Comparison of ENCODE assay signal across 19 mouse cellular contexts in the genomic region with DNA sequence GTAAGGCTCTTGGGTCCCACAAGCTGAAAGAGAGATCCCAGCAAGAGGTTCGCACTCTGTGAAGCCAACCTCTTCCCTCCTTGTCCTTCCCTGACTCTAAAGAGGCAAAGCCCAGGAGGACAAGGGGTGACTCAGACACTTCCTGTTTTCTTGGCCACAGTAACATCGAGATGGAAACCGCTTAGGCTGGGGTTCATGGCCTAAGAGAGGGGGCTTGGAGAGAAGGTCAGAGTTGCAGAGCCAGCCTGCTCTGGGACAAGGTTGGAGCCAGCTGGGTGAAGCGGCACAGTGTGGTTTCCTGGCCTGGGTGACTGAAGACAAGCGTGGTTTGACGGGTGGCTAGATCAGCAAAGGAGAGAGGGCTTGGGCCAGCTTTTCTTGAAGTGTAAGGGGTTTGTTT. TPM values are rescaled to one million over a fixed set of nuclear protein-coding genes. Genes with fewer than 3 reads are reported as not detected.
DNase-seq lines count a peak whose midpoint lies in the region; ATAC-seq and TF ChIP-seq lines count a peak whose summit lies in the region.
"Had no signal": no experiment of that assay in that cellular context is flagged by ENCODE, and none has a peak within 500 bp of the region (broad histone marks: within the 10 kb centered on the region; RNA-seq: fewer than 3 reads in every experiment).

No protein-coding gene starts in this region.

- no peak for TF ChIP-seq CTCF in MEL (IDR thresholded peaks at IDR 0.05 in 2 of 3, conservative IDR thresholded peaks at IDR 0.05 in 1 of 3; ENCODE audit: control insufficient read depth in 1 of 3, insufficient read depth in 1 of 3, low read depth in 2 of 3, low read length in 3 of 3, poor library complexity in 1 of 3, severe bottlenecking in 1 of 3)

- H3K79me2 ChIP-seq in MEL (ENCODE audit: control insufficient read depth, insufficient read depth, low read length, poor library complexity) = no peaks in the 10 kb centered on the region

- no peaks in the 10 kb centered on the region for H3K36me3 ChIP-seq in MEL (ENCODE audit: control insufficient read depth in 1 of 2, insufficient read depth in 2 of 2, low read length in 2 of 2)
- H3K36me3 ChIP-seq: kidney, embryonic 15.5 days had no signal

- H3K4me1 ChIP-seq in MEL (ENCODE audit: control insufficient read depth in 1 of 2, insufficient read depth in 2 of 2, low read length in 2 of 2) = 0 out of 4 replicates have a peak, but pooled peaks cover 0 to 3% of the 10 kb centered on the region in 2 experiments
- H3K4me1 ChIP-seq: kidney, embryonic 15.5 days had no signal

- TF ChIP-seq POLR2A in MEL (IDR thresholded peaks at IDR 0.05; ENCODE audit: control insufficient read depth in 1 of 2, insufficient read depth in 1 of 2, low read depth in 1 of 2, low read length in 2 of 2, poor library complexity in 1 of 2) = no peak

- TF ChIP-seq RAD21 in MEL (IDR thresholded peaks at IDR 0.05; ENCODE audit: low read depth, low read length) = no peak

- no peak overlapping the region for H3K4me3 ChIP-seq in MEL (ENCODE audit: control insufficient read depth in 1 of 2, insufficient read depth in 1 of 2, low read depth in 2 of 2, low read length in 2 of 2)
- H3K4me3 ChIP-seq: kidney, embryonic 15.5 days; layer of hippocampus, adult 2 months had no signal

- peak; percentile 45; the same call in 1 of the 2 replicates for ATAC-seq in megakaryocyte, adult 5-6 weeks (ENCODE audit: poor library complexity, severe bottlenecking)
- ATAC-seq: forebrain, postnatal 0 days had no signal

- H3K9me3 ChIP-seq in MEL (replicated peaks; ENCODE audit: insufficient read depth, low read length) = no peaks in the 10 kb centered on the region
- H3K9me3 ChIP-seq: kidney, embryonic 15.5 days had no signal

- no peak overlapping the region for H3K27ac ChIP-seq in MEL (ENCODE audit: control insufficient read depth, low read depth, low read length)
- H3K27ac ChIP-seq: kidney, embryonic 15.5 days; layer of hippocampus, adult 2 months had no signal

- H3K9ac ChIP-seq in MEL (ENCODE audit: control insufficient read depth, low read depth, low read length, poor library complexity, severe bottlenecking) = peak overlapping the region; percentile 3; the same call in 1 of the 2 replicates
- H3K9ac ChIP-seq: forebrain, postnatal 0 days; kidney, embryonic 15.5 days had no signal

- DNase-seq in heart, adult 9 months (ENCODE audit: low spot score in 2 of 2) = peak; percentile 52 to 56
- no peak for DNase-seq in heart, postnatal 14 days
- peak; percentile 59 for DNase-seq in MEL (ENCODE audit: low read depth, low spot score)
- DNase-seq in c-Kit-positive CD71-negative TER-119-negative erythroid progenitor cells, embryonic 14.5 days (ENCODE audit: low read depth) = peak; percentile 64
- no peak for DNase-seq in layer of hippocampus, adult 8-10 months (ENCODE audit: low spot score in 2 of 2)
- DNase-seq in embryo, embryonic 10 days (ENCODE audit: low spot score) = no peak
- no peak for DNase-seq in right cerebral cortex, adult 2 months (ENCODE audit: low spot score in 2 of 2)
- DNase-seq: cerebellum, adult 18-20 months; embryo, embryonic 11 days; forebrain, postnatal 0 days; lung, postnatal 4 days; thymus, postnatal 36 days had no signal

- TF ChIP-seq EP300 in MEL (IDR thresholded peaks at IDR 0.05; ENCODE audit: low read depth in 1 of 2, low read length in 2 of 2) = 0 out of 4 replicates have a peak, but pooled peaks of 1 of the 2 experiments have one; percentile 25

- intact Hi-C loops in heart, postnatal 14 days (cut with DNase I) = no loop called here

- H3K27me3 ChIP-seq in MEL (ENCODE audit: control insufficient read depth in 1 of 2, insufficient read depth in 2 of 2, low read length in 2 of 2) = no peaks in the 10 kb centered on the region
- H3K27me3 ChIP-seq: kidney, embryonic 15.5 days had no signal

TF ChIP-seq in MEL, 35 proteins besides CTCF, POLR2A, EP300 and RAD21:
- TF ChIP-seq MXI1 (IDR thresholded peaks at IDR 0.05; ENCODE audit: low read depth, low read length) (no peak), ZKSCAN1 (IDR thresholded peaks at IDR 0.05; ENCODE audit: low read depth, low read length) (no peak), MAZ (IDR thresholded peaks at IDR 0.05; ENCODE audit: low read depth, low read length) (no peak), CHD1 (IDR thresholded peaks at IDR 0.05; ENCODE audit: low read depth, low read length) (no peak), JUND (IDR thresholded peaks at IDR 0.05; ENCODE audit: low read depth, low read length) (no peak), ZMIZ1 (IDR thresholded peaks at IDR 0.05; ENCODE audit: low read depth, low read length) (no peak), MAFK (IDR thresholded peaks at IDR 0.05; ENCODE audit: borderline replicate concordance, low read depth, low read length) (no peak), TBP (IDR thresholded peaks at IDR 0.05; ENCODE audit: low read depth, low read length) (no peak), SIN3A (IDR thresholded peaks at IDR 0.05; ENCODE audit: low read length) (no peak), GATA1 (IDR thresholded peaks at IDR 0.05; ENCODE audit: low read depth, low read length) (no peak), TAL1 (IDR thresholded peaks at IDR 0.05; ENCODE audit: low read length) (no peak), NELFE (IDR thresholded peaks at IDR 0.05; ENCODE audit: low read depth, low read length) (no peak), USF1 (IDR thresholded peaks at IDR 0.05; ENCODE audit: low read depth, low read length) (no peak), E2F4 (IDR thresholded peaks at IDR 0.05; ENCODE audit: borderline replicate concordance, low read depth, low read length) (no peak), ELF1 (IDR thresholded peaks at IDR 0.05; ENCODE audit: low read depth, low read length) (no peak), ZC3H11A (IDR thresholded peaks at IDR 0.05; ENCODE audit: low read depth, low read length) (no peak), CHD2 (IDR thresholded peaks at IDR 0.05; ENCODE audit: low read length) (no peak), MAX (IDR thresholded peaks at IDR 0.05; ENCODE audit: low read length) (no peak), HCFC1 (IDR thresholded peaks at IDR 0.05; ENCODE audit: low read depth, low read length) (no peak), NRF1 (IDR thresholded peaks at IDR 0.05; ENCODE audit: insufficient read depth, low read depth, low read length, poor library complexity, severe bottlenecking) (no peak)

RNA-seq across cellular contexts. Expression of gene Lctl, which starts 11.6 kb away (rescaled TPM):
- total RNA-seq in heart, postnatal 14 days (2021) = under 1 TPM; 0.14 to 0.29 TPM
- total RNA-seq in MEL (2012; rRNA removed) = 0.46 and 0.54 TPM in 2 replicates
- polyA plus RNA-seq in MEL (2012; ENCODE audit: insufficient read depth in 1 of 2, insufficient read length in 2 of 2, low read depth in 1 of 2, low replicate concordance in 2 of 2, missing spikeins in 1 of 2) = not detected
- total RNA-seq in megakaryocyte, adult 5-6 weeks (2015) = not detected in 2 replicates
- total RNA-seq in megakaryocyte, adult 5-6 weeks (2017) = not detected in 2 replicates
- total RNA-seq in layer of hippocampus, adult 8-10 months (2022) = under 1 TPM in 1 of 4 experiments, not detected in 3; 0.76 TPM
- total RNA-seq: forebrain, postnatal 0 days; layer of hippocampus, adult 2 months; left cerebral cortex, postnatal 36 days; midbrain, postnatal 0 days had no signal
- polyA plus RNA-seq: forebrain, postnatal 0 days; liver, embryonic 16.5 days; midbrain, postnatal 0 days; neural tube, embryonic 14.5 days had no signal

Comparison
In these comparisons a context has a peak if more than half of its experiments do, and no peak if none do; other contexts are left out.
1. DNase-seq: peak in heart, adult 9 months (2 of 2), MEL (single experiment) and c-Kit-positive CD71-negative TER-119-negative erythroid progenitor cells, embryonic 14.5 days (single experiment); none in heart, postnatal 14 days (0 of 2), layer of hippocampus, adult 8-10 months (0 of 2), embryo, embryonic 10 days (single experiment) and right cerebral cortex, adult 2 months (0 of 2).